Mouse (Mus musculus) hindbrain, postnatal 0 days (tissue): Measurements from ENCODE around the gene Ppp2r2c. TPM values are rescaled to one million over a fixed set of nuclear protein-coding genes. Genes with fewer than 3 reads are reported as not detected.

Experiments
- ATAC-seq: fragments of 200-750 bp; cut with Nextera tagmentation; 2 replicates; pipeline ENCODE4 v1.8.0; 2017; ENCODE audit warnings: mild to moderate bottlenecking, moderate TSS enrichment, moderate library complexity
- DNase-seq: peaks from one replicate; pipeline ENCODE4 v3.0.0-alpha.2; 2015; ENCODE audit warnings: low spot score
- H3K27ac ChIP-seq: fragments of 300-500 bp; sonication (generic); 2 replicates; pipeline ENCODE4 v1.5.1; 2014; ENCODE audit warnings: mild to moderate bottlenecking
- H3K27me3 ChIP-seq: fragments of 300-500 bp; sonication (generic); 2 replicates; pipeline ENCODE4 v1.6.1; 2014; ENCODE audit warnings: low read length, mixed read lengths; ENCODE audit not compliant: insufficient read depth
- H3K36me3 ChIP-seq: fragments of 300-500 bp; sonication (generic); 2 replicates; pipeline ENCODE4 v1.6.1; 2014; ENCODE audit warnings: low read length, mixed read lengths; ENCODE audit not compliant: insufficient read depth
- H3K4me1 ChIP-seq: fragments of 300-500 bp; sonication (generic); 2 replicates; pipeline ENCODE4 v1.6.1; 2014; ENCODE audit warnings: antibody characterized with exemption, low read length, mixed read lengths; ENCODE audit not compliant: insufficient read depth
- H3K4me2 ChIP-seq: fragments of 300-500 bp; sonication (generic); 2 replicates; pipeline ENCODE4 v1.6.1; 2014; ENCODE audit warnings: low read depth, mild to moderate bottlenecking, low read length, moderate library complexity, mixed read lengths
- H3K4me3 ChIP-seq: fragments of 300-500 bp; sonication (generic); 2 replicates; pipeline ENCODE4 v1.5.1; 2014; ENCODE audit warnings: low read length
- H3K9ac ChIP-seq: fragments of 300-500 bp; sonication (generic); replicated peaks from 2 replicates; pipeline ENCODE4 v1.6.1; 2014; ENCODE audit warnings: mild to moderate bottlenecking, low read length, moderate library complexity, mixed read lengths
- H3K9me3 ChIP-seq: fragments of 300-500 bp; sonication (generic); 2 replicates; pipeline ENCODE4 v1.6.1; 2016; ENCODE audit warnings: low read length, mixed read lengths
- CTCF ChIP-seq: IDR thresholded peaks from 2 replicates; pipeline ENCODE4 v1.5.1; 2016; ENCODE audit warnings: antibody characterized with exemption, control low read depth, low read depth
- WGBS: fragments of 180-500 bp; shearing (Covaris S2); extraction: QIAGEN DNeasy Blood & Tissue Kit; methylation state at CpG from one replicate; pipeline ENCODE4 v1.1.7; 2014; 5-methylcytosine and 5-hydroxymethylcytosine counted together
- polyA plus RNA-seq: library from polyadenylated mRNA; unstranded; fragments of >200 nt; fragmentation: Nextera tagmentation; extraction: Ambion mirVana; gene quantifications from 2 replicates; pipeline ENCODE4 v1.2.1, GENCODE M21; 2015
- total RNA-seq: library from RNA; depleted of rRNA; stranded (reverse); fragments of >200 nt; gene quantifications from 2 replicates; pipeline ENCODE4 v1.2.3, GENCODE M21; 2014

The Ppp2r2c gene
- total and polyA plus RNA-seq, 2 experiments from 2014 or later, result 103 to 263 TPM

DNA sequence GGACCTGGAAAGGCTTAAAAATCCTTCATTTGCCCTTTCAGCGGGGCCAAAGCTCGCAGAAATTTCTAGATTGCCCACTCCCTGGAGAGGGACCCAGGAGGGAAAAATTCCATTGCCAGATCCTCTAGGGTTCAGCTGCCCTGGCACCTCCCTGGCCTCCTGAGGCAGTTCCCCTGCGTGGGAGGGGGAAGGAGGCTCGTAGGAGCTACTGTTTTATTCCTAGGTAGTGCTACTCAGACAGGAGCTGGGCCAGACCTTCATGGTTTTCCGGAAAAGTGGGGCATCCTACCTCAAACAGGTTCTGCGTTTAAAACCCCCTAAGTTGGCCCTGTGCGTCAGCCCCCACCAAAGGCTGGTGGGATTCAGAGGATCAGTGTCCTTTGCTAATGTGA lies 869 bp downstream of the Ppp2r2c start:
- DNase-seq, result peak; percentile 55

DNA sequence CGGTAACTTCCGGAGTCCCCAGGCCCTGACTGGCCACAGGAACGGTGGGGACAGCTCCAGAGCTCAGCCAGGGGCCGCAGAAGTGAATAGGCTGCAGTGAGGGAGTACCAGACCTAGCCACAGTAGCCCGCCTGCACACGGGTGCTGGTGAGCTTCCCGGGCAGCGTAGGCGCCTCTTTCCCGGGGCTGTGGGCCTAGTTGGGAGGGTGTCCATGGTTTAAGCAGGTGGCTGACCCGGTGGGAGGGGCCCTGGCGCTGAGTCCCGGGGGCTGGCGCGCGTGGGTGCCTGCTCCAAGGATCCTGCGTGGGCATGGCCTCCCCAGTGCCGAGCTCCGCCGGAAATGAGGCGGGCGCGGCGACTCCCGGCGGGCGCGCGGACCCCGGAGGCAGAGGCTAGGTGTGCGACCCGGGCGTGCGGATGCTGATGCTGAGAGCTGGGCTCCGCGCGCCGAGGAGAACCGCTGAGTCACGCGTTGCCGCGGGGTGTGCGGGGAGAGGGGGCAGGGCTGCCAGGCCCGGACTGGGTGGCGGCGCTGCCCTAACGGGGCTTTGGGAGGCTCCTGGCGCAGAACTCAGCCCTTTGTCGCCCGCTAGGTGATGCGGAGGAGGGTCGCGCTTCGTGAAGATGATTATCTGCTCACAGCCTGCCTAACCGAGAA lies 1.4 kb downstream of the Ppp2r2c start:
- Histone ChIP-seq H3K4me2 (peak overlapping the region; percentile 64), H3K27ac (peak overlapping the region; percentile 93), H3K4me1 (no peaks in the 10 kb centered on the region), H3K9me3 (no peaks in the 10 kb centered on the region), H3K4me3 (peak overlapping the region; percentile 71), H3K9ac (peak overlapping the region; percentile 89), H3K36me3 (no peaks in the 10 kb centered on the region), H3K27me3 (peaks cover 7% of the 10 kb centered on the region; the same call in 1 of the 2 replicates)
- DNase-seq (peak; percentile 67), ATAC-seq (peak; percentile 55)
- TF ChIP-seq CTCF, result no peak
- under 1% methylated on average over 56 of the region's 56 CpGs for WGBS

More for the DNA sequence above, 869 bp downstream of the Ppp2r2c start:
- Histone ChIP-seq H3K27ac (peak overlapping the region; percentile 93), H3K4me3 (peak overlapping the region; percentile 71), H3K36me3 (no peaks in the 10 kb centered on the region), H3K9ac (peak overlapping the region; percentile 89), H3K27me3 (peaks cover 7% of the 10 kb centered on the region; the same call in 1 of the 2 replicates), H3K9me3 (no peaks in the 10 kb centered on the region), H3K4me2 (peak overlapping the region; percentile 64), H3K4me1 (no peaks in the 10 kb centered on the region)
- ATAC-seq, result no peak
- no peak for TF ChIP-seq CTCF
- 1% methylated on average over 7 of the region's 7 CpGs for WGBS

DNA sequence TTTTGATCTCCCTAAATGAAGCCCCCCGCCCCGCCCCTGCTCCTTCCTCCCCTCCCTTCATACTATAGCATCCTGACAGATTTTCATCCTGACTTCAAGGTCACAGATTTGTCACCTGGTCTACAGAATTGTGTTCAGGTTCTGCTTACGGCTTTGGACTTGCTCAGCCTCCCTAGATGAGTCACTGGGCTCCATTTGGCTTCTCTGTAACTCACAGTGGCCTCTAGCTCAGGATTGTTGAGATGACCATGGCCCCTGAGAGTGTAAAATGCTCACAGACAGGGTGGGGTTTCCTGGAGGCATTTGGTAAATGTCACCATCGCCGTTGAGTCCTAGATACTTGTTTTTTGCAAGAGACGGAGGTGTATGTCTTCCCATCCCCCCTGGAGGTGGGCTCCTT lies 2.6 kb downstream of the Ppp2r2c start:
- no peak for TF ChIP-seq CTCF
- Histone ChIP-seq H3K4me3 (0 out of 2 replicates have a peak overlapping the region, but pooled peaks have one; percentile 1), H3K4me2 (peak overlapping the region; percentile 64), H3K36me3 (no peaks in the 10 kb centered on the region), H3K27me3 (peaks cover 7% of the 10 kb centered on the region; the same call in 1 of the 2 replicates), H3K27ac (no peak overlapping the region), H3K4me1 (0 out of 2 replicates have a peak, but pooled peaks cover 2% of the 10 kb centered on the region), H3K9ac (no peak overlapping the region; the same call in 1 of the 2 replicates), H3K9me3 (no peaks in the 10 kb centered on the region)
- ATAC-seq (no peak), DNase-seq (no peak)
- 82% methylated on average over 6 of the region's 6 CpGs for WGBS

DNA sequence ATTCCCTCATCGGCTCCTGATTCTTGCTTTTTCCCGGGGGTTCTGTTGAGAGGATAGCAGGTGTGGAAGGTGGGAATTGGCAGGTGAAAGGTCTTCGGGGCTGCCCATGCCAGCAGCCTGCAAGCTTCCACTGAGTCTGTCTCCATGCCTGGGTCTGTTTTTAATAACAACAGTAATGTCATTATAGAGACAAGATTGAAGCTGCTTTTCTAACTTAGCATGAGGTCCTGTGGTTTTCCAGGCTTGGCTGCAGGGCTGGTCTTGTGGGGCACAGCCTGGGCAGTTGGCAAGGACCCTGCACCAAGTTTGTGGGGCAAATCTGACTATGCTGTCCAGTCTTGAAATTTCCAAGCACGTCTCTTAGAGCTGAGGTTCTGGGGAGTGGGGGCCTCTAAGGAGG lies 7.6 kb downstream of the Ppp2r2c start:
- WGBS, result 64% methylated on average over 4 of the region's 4 CpGs
- DNase-seq (no peak), ATAC-seq (no peak)
- Histone ChIP-seq H3K4me1 (peaks cover 12% of the 10 kb centered on the region; the same call in 1 of the 2 replicates), H3K36me3 (no peaks in the 10 kb centered on the region), H3K27me3 (no peaks in the 10 kb centered on the region), H3K9ac (no peak overlapping the region), H3K4me3 (no peak overlapping the region), H3K27ac (peak overlapping the region; percentile 66; the same call in 1 of the 2 replicates), H3K4me2 (no peak overlapping the region), H3K9me3 (no peaks in the 10 kb centered on the region)
- TF ChIP-seq CTCF, result no peak

DNA sequence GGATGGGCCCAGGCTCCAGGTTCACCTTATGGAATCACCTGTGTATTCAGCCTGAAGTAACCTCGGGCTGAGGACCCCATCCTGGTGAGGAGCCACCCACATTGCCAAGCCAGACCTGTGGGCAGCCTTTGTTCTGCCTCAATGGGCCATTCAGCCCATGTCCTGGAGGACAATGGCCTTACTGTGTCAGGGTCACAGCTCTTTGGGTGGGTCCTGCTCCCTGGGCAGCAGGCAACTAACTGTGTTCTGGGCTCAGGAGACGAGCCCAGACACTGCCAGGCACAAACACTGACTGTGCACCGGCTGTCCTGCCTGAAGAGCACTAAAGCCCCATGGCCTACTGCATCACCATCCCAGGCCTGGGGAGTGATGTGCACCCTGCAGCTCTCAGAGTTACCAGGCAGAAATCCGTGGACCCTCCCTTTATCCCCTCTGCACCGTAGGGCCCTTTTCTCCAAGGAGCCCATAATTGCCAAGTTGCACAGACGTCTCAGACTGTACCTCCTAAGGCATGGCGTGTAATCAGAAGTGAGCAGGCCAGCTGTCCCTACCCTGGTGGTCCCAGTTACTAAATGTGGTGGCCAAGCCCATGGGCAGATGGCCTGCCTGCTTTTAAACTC lies 8.6 kb downstream of the Ppp2r2c start:
- Histone ChIP-seq H3K27me3 (no peaks in the 10 kb centered on the region), H3K27ac (peak overlapping the region; percentile 66), H3K4me2 (no peak overlapping the region), H3K9ac (no peak overlapping the region), H3K4me1 (peaks cover 12% of the 10 kb centered on the region; the same call in 1 of the 2 replicates), H3K36me3 (no peaks in the 10 kb centered on the region), H3K4me3 (no peak overlapping the region), H3K9me3 (no peaks in the 10 kb centered on the region)
- DNase-seq (peak; percentile 61), ATAC-seq (peak; percentile 58)
- 29% methylated on average over 7 of the region's 7 CpGs for WGBS
- no peak for TF ChIP-seq CTCF

DNA sequence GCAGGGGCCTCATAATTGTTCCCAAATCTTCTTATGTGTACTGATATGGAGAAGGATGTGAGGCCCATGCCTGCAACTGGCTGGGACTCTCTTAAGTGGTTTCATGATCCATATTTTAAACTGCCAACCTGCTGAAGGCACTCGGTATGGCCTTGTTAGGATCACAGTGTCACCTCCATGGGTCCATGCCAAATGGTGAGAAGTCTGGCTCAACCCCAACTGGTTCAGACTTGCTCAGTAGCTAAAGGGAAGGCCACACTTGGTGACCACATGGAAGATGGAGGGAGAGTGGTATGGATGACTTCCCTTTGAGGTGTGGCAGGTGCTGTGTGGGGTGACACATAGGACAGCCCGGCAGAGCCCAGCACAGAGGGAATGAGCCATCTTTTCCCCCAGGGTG lies 9.3 kb downstream of the Ppp2r2c start:
- Histone ChIP-seq H3K36me3 (no peaks in the 10 kb centered on the region), H3K4me3 (no peak overlapping the region), H3K4me2 (no peak overlapping the region), H3K27ac (peak overlapping the region; percentile 66; the same call in 1 of the 2 replicates), H3K4me1 (peaks cover 12% of the 10 kb centered on the region; the same call in 1 of the 2 replicates), H3K9me3 (no peaks in the 10 kb centered on the region), H3K27me3 (no peaks in the 10 kb centered on the region), H3K9ac (no peak overlapping the region)
- TF ChIP-seq CTCF, result no peak
- ATAC-seq, result peak; percentile 14; the same call in 1 of the 2 replicates
- no peak for DNase-seq
- WGBS, result 82% methylated on average over 2 of the region's 2 CpGs
